Mouse (Mus musculus): ENCODE measurements around the gene Bbx.
A peak's percentile ranks its signal among the peaks of the same experiment; 100 is the strongest.

Gene Bbx

GRCm38 (mm10) chr16:50226274-50226673 is 205.9 kb downstream of the Bbx start:
- DNase-seq = no peak

GRCm38 (mm10) chr16:50224946-50225345 is 207.2 kb downstream of the Bbx start:
- DNase-seq = no peak

GRCm38 (mm10) chr16:50220734-50221501 is 211.3 kb downstream of the Bbx start:
- peak; percentile 35 for DNase-seq

- no peak for DNase-seq
Measured at GRCm38 (mm10) chr16:50217084-50217483, 215.1 kb downstream of the Bbx start.

GRCm38 (mm10) chr16:50211727-50212126 is 220.5 kb downstream of the Bbx start:
- no peak for DNase-seq

- no peak for DNase-seq
Measured at GRCm38 (mm10) chr16:50211231-50211630, 221.0 kb downstream of the Bbx start.

GRCm38 (mm10) chr16:50210742-50211141 is 221.4 kb downstream of the Bbx start:
- DNase-seq = no peak

- no peak for DNase-seq
Measured at GRCm38 (mm10) chr16:50204944-50205343, 227.2 kb downstream of the Bbx start.

GRCm38 (mm10) chr16:50201546-50202151 is 230.5 kb downstream of the Bbx start:
- DNase-seq = peak; percentile 64

- peak; percentile 14 for DNase-seq
Measured at GRCm38 (mm10) chr16:50200214-50200613, 232.0 kb downstream of the Bbx start.

GRCm38 (mm10) chr16:50196118-50196517 is 236.1 kb downstream of the Bbx start:
- DNase-seq = no peak

GRCm38 (mm10) chr16:50192626-50193025 is 239.6 kb downstream of the Bbx start:
- no peak for DNase-seq

- DNase-seq = no peak
Measured at GRCm38 (mm10) chr16:50189108-50189507, 243.1 kb downstream of the Bbx start.

GRCm38 (mm10) chr16:50186604-50187003 is 245.6 kb downstream of the Bbx start:
- no peak for DNase-seq

- peak; percentile 78 for DNase-seq
Measured at GRCm38 (mm10) chr16:50185041-50185440, 247.1 kb downstream of the Bbx start.

- DNase-seq = no peak
Measured at GRCm38 (mm10) chr16:50182988-50183387, 249.2 kb downstream of the Bbx start.

- no peak for DNase-seq
Measured at GRCm38 (mm10) chr16:50182561-50182960, 249.6 kb downstream of the Bbx start.

- DNase-seq = no peak
Measured at GRCm38 (mm10) chr16:50172760-50173159, 259.4 kb downstream of the Bbx start.

GRCm38 (mm10) chr16:50170812-50171211 is 261.4 kb downstream of the Bbx start:
- no peak for DNase-seq

- no peak for DNase-seq
Measured at GRCm38 (mm10) chr16:50167983-50168299, 264.2 kb downstream of the Bbx start.

- no peak for DNase-seq
Measured at GRCm38 (mm10) chr16:50167231-50167982, 264.8 kb downstream of the Bbx start.

- DNase-seq = no peak
Measured at GRCm38 (mm10) chr16:50160418-50161271, 271.5 kb downstream of the Bbx start.

- no peak for DNase-seq
Measured at GRCm38 (mm10) chr16:50158546-50158945, 273.6 kb downstream of the Bbx start.
